Mouse (Mus musculus) neural tube, embryonic 13.5 days (tissue): ENCODE data around the gene Oscar. TPM values are rescaled to one million over a fixed set of nuclear protein-coding genes. Genes with fewer than 3 reads are reported as not detected.

Experiments
- ATAC-seq: fragments of 200-750 bp; cut with Nextera tagmentation; 2 replicates; pipeline ENCODE4 v1.8.0; 2017; ENCODE audit warnings: low read depth, mild to moderate bottlenecking, moderate TSS enrichment, moderate library complexity
- H3K27ac ChIP-seq: fragments of 300-500 bp; sonication (generic); replicated peaks from 2 replicates; pipeline ENCODE4 v1.5.1; 2015; ENCODE audit warnings: moderate library complexity, mild to moderate bottlenecking, inconsistent platforms
- H3K27me3 ChIP-seq: fragments of 300-500 bp; sonication (generic); 2 replicates; pipeline ENCODE4 v1.6.1; 2015; ENCODE audit warnings: mild to moderate bottlenecking, inconsistent platforms
- H3K36me3 ChIP-seq: fragments of 300-500 bp; sonication (generic); 2 replicates; pipeline ENCODE4 v1.6.1; 2015; ENCODE audit warnings: mild to moderate bottlenecking, inconsistent platforms
- H3K4me1 ChIP-seq: fragments of 300-500 bp; sonication (generic); replicated peaks from 2 replicates; pipeline ENCODE4 v1.6.1; 2015; ENCODE audit warnings: inconsistent platforms
- H3K4me2 ChIP-seq: fragments of 300-500 bp; sonication (generic); 2 replicates; pipeline ENCODE4 v1.6.1; 2015; ENCODE audit warnings: inconsistent platforms, mild to moderate bottlenecking, moderate library complexity
- H3K4me3 ChIP-seq: fragments of 300-500 bp; sonication (generic); 2 replicates; pipeline ENCODE4 v1.5.1; 2015; ENCODE audit warnings: mild to moderate bottlenecking, inconsistent platforms
- H3K9ac ChIP-seq: fragments of 300-500 bp; sonication (generic); 2 replicates; pipeline ENCODE4 v1.6.1; 2015; ENCODE audit warnings: moderate library complexity, mild to moderate bottlenecking, inconsistent platforms
- H3K9me3 ChIP-seq: fragments of 300-500 bp; sonication (generic); 2 replicates; pipeline ENCODE4 v1.6.1; 2016; ENCODE audit warnings: inconsistent platforms
- WGBS: fragments of 180-500 bp; shearing (Covaris S2); methylation state at CpG from one replicate; pipeline ENCODE4 v1.1.7; 2015; 5-methylcytosine and 5-hydroxymethylcytosine counted together
- polyA plus RNA-seq: library from polyadenylated mRNA; unstranded; fragments of >200 nt; fragmentation: Nextera tagmentation; extraction: Ambion mirVana; gene quantifications from 2 replicates; pipeline ENCODE4 v1.2.1, GENCODE M21; 2015

Gene Oscar
- 0.54 and 0.80 TPM in 2 replicates for polyA plus RNA-seq

- no peak within 1 kb of the TSS for H3K9ac ChIP-seq
- no peaks in the 10 kb centered on the region for H3K27me3 ChIP-seq
- H3K9me3 ChIP-seq: no peaks in the 10 kb centered on the region
- ATAC-seq: no peak
- H3K36me3 ChIP-seq: peaks cover 20% of the 10 kb centered on the region
- H3K4me3 ChIP-seq: peak within 1 kb of the TSS; percentile 64
- 79% methylated on average over 4 of the region's 4 CpGs for WGBS
- peaks cover 13% of the 10 kb centered on the region for H3K4me1 ChIP-seq
- peak within 1 kb of the TSS; percentile 87; the same call in 1 of the 2 replicates for H3K4me2 ChIP-seq
- no peak within 1 kb of the TSS for H3K27ac ChIP-seq
Observed at GRCm38 (mm10) chr7:3616057-3616388, at the start of gene Oscar. Oscar (minus strand) TSS chr7:3616157.

- Histone ChIP-seq H3K9me3 (no peaks in the 10 kb centered on the region), H3K27ac (peak within 1 kb of the TSS; percentile 80), H3K4me3 (peak within 1 kb of the TSS; percentile 62), H3K4me2 (peak within 1 kb of the TSS; percentile 78), H3K36me3 (peaks cover 25% of the 10 kb centered on the region), H3K4me1 (peaks cover 22% of the 10 kb centered on the region), H3K9ac (peak within 1 kb of the TSS; percentile 79), H3K27me3 (no peaks in the 10 kb centered on the region)
- WGBS: 4% methylated on average over 45 of the region's 45 CpGs
- ATAC-seq: peak; percentile 99
Observed at GRCm38 (mm10) chr7:3665215-3666114, 49.5 kb upstream of the Oscar start, which contains the start of gene Leng1. Leng1 (minus strand) TSS chr7:3665840.

- peak overlapping the region; percentile 78 for H3K4me2 ChIP-seq
- H3K27me3 ChIP-seq: no peaks in the 10 kb centered on the region
- WGBS: 33% methylated on average over 15 of the region's 15 CpGs
- H3K4me3 ChIP-seq: peak overlapping the region; percentile 62
- H3K9me3 ChIP-seq: no peaks in the 10 kb centered on the region
- H3K36me3 ChIP-seq: peaks cover 33% of the 10 kb centered on the region
- peaks cover 22% of the 10 kb centered on the region for H3K4me1 ChIP-seq
- H3K9ac ChIP-seq: peak overlapping the region; percentile 79
- peak overlapping the region; percentile 79 for H3K27ac ChIP-seq
- peak; percentile 28 for ATAC-seq
Observed at GRCm38 (mm10) chr7:3664524-3665214, 48.7 kb upstream of the Oscar start.

- H3K4me1 ChIP-seq: peaks cover 4% of the 10 kb centered on the region
- H3K27ac ChIP-seq: no peak overlapping the region
- peaks cover 93% of the 10 kb centered on the region for H3K36me3 ChIP-seq
- H3K9ac ChIP-seq: no peak overlapping the region
- no peaks in the 10 kb centered on the region for H3K9me3 ChIP-seq
- H3K4me3 ChIP-seq: no peak overlapping the region
- no peak overlapping the region for H3K4me2 ChIP-seq
- H3K27me3 ChIP-seq: no peaks in the 10 kb centered on the region
- ATAC-seq: no peak
- 97% methylated on average over 14 of the region's 14 CpGs for WGBS
Observed at GRCm38 (mm10) chr7:3658578-3658977, 42.6 kb upstream of the Oscar start.

- 93% methylated on average over 4 of the region's 4 CpGs for WGBS
- no peaks in the 10 kb centered on the region for H3K27me3 ChIP-seq
- H3K4me1 ChIP-seq: no peaks in the 10 kb centered on the region
- H3K9me3 ChIP-seq: no peaks in the 10 kb centered on the region
- H3K9ac ChIP-seq: no peak overlapping the region
- no peak overlapping the region for H3K4me3 ChIP-seq
- no peak overlapping the region for H3K27ac ChIP-seq
- peaks cover 98% of the 10 kb centered on the region for H3K36me3 ChIP-seq
- no peak for ATAC-seq
- H3K4me2 ChIP-seq: no peak overlapping the region
Observed at GRCm38 (mm10) chr7:3656966-3657365, 41.0 kb upstream of the Oscar start.

GRCm38 (mm10) chr7:3646641-3647040, 30.7 kb upstream of the Oscar start:
- Histone ChIP-seq H3K4me3 (peak overlapping the region; percentile 98), H3K9me3 (no peaks in the 10 kb centered on the region), H3K9ac (peak overlapping the region; percentile 100), H3K4me2 (peak overlapping the region; percentile 92), H3K27ac (no peak overlapping the region), H3K36me3 (peaks cover 17% of the 10 kb centered on the region), H3K27me3 (no peaks in the 10 kb centered on the region), H3K4me1 (peaks cover 47% of the 10 kb centered on the region)
- ATAC-seq: no peak
- 72% methylated on average over 4 of the region's 4 CpGs for WGBS

GRCm38 (mm10) chr7:3646188-3646587, 30.2 kb upstream of the Oscar start:
- H3K27me3 ChIP-seq: no peaks in the 10 kb centered on the region
- H3K27ac ChIP-seq: peak overlapping the region; percentile 98

GRCm38 (mm10) chr7:3645488-3646025, 29.6 kb upstream of the Oscar start:
- H3K36me3 ChIP-seq: peaks cover 17% of the 10 kb centered on the region
- under 1% methylated on average over 53 of the region's 58 CpGs for WGBS
- H3K4me1 ChIP-seq: peaks cover 47% of the 10 kb centered on the region
- peak overlapping the region; percentile 98 for H3K27ac ChIP-seq
- no peaks in the 10 kb centered on the region for H3K27me3 ChIP-seq
- H3K9me3 ChIP-seq: no peaks in the 10 kb centered on the region
- H3K4me2 ChIP-seq: peak overlapping the region; percentile 92
- H3K4me3 ChIP-seq: peak overlapping the region; percentile 98
- no peak; the same call in none of the 2 replicates for ATAC-seq
- peak overlapping the region; percentile 100 for H3K9ac ChIP-seq

More at GRCm38 (mm10) chr7:3646188-3646587, 30.2 kb upstream of the Oscar start:
- Histone ChIP-seq H3K4me1 (peaks cover 47% of the 10 kb centered on the region), H3K4me2 (peak overlapping the region; percentile 92), H3K4me3 (peak overlapping the region; percentile 98), H3K9ac (peak overlapping the region; percentile 100), H3K9me3 (no peaks in the 10 kb centered on the region), H3K36me3 (peaks cover 17% of the 10 kb centered on the region)
- 32% methylated on average over 9 of the region's 9 CpGs for WGBS
- ATAC-seq: no peak

- peak within 1 kb of the TSS; percentile 100 for H3K9ac ChIP-seq
- no peaks in the 10 kb centered on the region for H3K9me3 ChIP-seq
- H3K27ac ChIP-seq: peak within 1 kb of the TSS; percentile 98
- peak; percentile 98 for ATAC-seq
- peak within 1 kb of the TSS; percentile 92 for H3K4me2 ChIP-seq
- H3K4me1 ChIP-seq: peaks cover 47% of the 10 kb centered on the region
- H3K36me3 ChIP-seq: peaks cover 19% of the 10 kb centered on the region
- H3K27me3 ChIP-seq: no peaks in the 10 kb centered on the region
- H3K4me3 ChIP-seq: peak within 1 kb of the TSS; percentile 98
- WGBS: under 1% methylated on average over 56 of the region's 58 CpGs
Observed at GRCm38 (mm10) chr7:3644672-3645487, 28.9 kb upstream of the Oscar start, which contains the start of gene Cnot3. Cnot3 (plus strand) TSS chr7:3645268.

GRCm38 (mm10) chr7:3644348-3644671, 28.4 kb upstream of the Oscar start:
- H3K27ac ChIP-seq: peak overlapping the region; percentile 25; the same call in 1 of the 2 replicates
- H3K36me3 ChIP-seq: peaks cover 25% of the 10 kb centered on the region
- no peaks in the 10 kb centered on the region for H3K27me3 ChIP-seq
- H3K4me2 ChIP-seq: peak overlapping the region; percentile 66
- peak overlapping the region; percentile 98 for H3K4me3 ChIP-seq
- no peaks in the 10 kb centered on the region for H3K9me3 ChIP-seq
- WGBS: 2% methylated on average over 11 of the region's 11 CpGs
- ATAC-seq: peak; percentile 1; the same call in 1 of the 2 replicates
- H3K9ac ChIP-seq: peak overlapping the region; percentile 41; the same call in 1 of the 2 replicates
- H3K4me1 ChIP-seq: peaks cover 43% of the 10 kb centered on the region

GRCm38 (mm10) chr7:3643843-3644242, 27.9 kb upstream of the Oscar start:
- Histone ChIP-seq H3K4me2 (peak overlapping the region; percentile 66), H3K36me3 (peaks cover 30% of the 10 kb centered on the region), H3K4me3 (peak overlapping the region; percentile 98), H3K27ac (peak overlapping the region; percentile 25; the same call in 1 of the 2 replicates), H3K9me3 (no peaks in the 10 kb centered on the region), H3K9ac (peak overlapping the region; percentile 41; the same call in 1 of the 2 replicates), H3K4me1 (peaks cover 38% of the 10 kb centered on the region), H3K27me3 (no peaks in the 10 kb centered on the region)
- ATAC-seq: no peak
- WGBS: 26% methylated on average over 9 of the region's 9 CpGs
